Mouse (Mus musculus): ENCODE results near the gene Gm10053. TPM values are rescaled to one million over a fixed set of nuclear protein-coding genes. Genes with fewer than 3 reads are reported as not detected.

Gm10053 gene
- polyA plus RNA-seq, 1 experiment from 2014 or later: 249 TPM

- WGBS: under 1% methylated on average over 20 of the region's 20 CpGs
These were observed 22.6 kb downstream of the Gm10053 start for GRCm38 (mm10) chr19:24897896-24898736.

GRCm38 (mm10) chr19:24898737-24899577, 23.5 kb downstream of the Gm10053 start:
- ATAC-seq (replicated peaks; ENCODE audit: low FRiP score) (no peak), DNase-seq (ENCODE audit: low spot score) (peak; percentile 73)
- Histone ChIP-seq H3K27ac (ENCODE audit: low read depth, low read length) (no peak overlapping the region), H3K9me3 (ENCODE audit: control insufficient read depth, low read length) (no peaks in the 10 kb centered on the region), H3K4me2 (ENCODE audit: low read depth, low read length, severe bottlenecking) (peak overlapping the region; percentile 71), H3K9ac (ENCODE audit: low read length) (no peak overlapping the region), H3K4me1 (replicated peaks; ENCODE audit: control insufficient read depth, insufficient read depth, low read length) (peaks cover 12% of the 10 kb centered on the region), H3K27me3 (ENCODE audit: control insufficient read depth, insufficient read depth, low read length) (peaks cover 68% of the 10 kb centered on the region), H3K36me3 (ENCODE audit: control insufficient read depth, insufficient read depth, low read length) (no peaks in the 10 kb centered on the region), H3K4me3 (ENCODE audit: low read depth, low read length) (peak overlapping the region; percentile 38)
- 2% methylated on average over 34 of the region's 34 CpGs for WGBS

More at GRCm38 (mm10) chr19:24897896-24898736, 22.6 kb downstream of the Gm10053 start:
- no peak overlapping the region for H3K4me3 ChIP-seq (ENCODE audit: low read depth, low read length)
- ATAC-seq (replicated peaks; ENCODE audit: low FRiP score) (no peak), DNase-seq (ENCODE audit: low spot score) (peak; percentile 49)
- H3K27me3 ChIP-seq (ENCODE audit: control insufficient read depth, insufficient read depth, low read length): peaks cover 65% of the 10 kb centered on the region
- no peak overlapping the region for H3K27ac ChIP-seq (ENCODE audit: low read depth, low read length)
- no peaks in the 10 kb centered on the region for H3K36me3 ChIP-seq (ENCODE audit: control insufficient read depth, insufficient read depth, low read length)
- H3K9ac ChIP-seq (ENCODE audit: low read length): no peak overlapping the region
- H3K9me3 ChIP-seq (ENCODE audit: control insufficient read depth, low read length): no peaks in the 10 kb centered on the region
- peaks cover 12% of the 10 kb centered on the region for H3K4me1 ChIP-seq (replicated peaks; ENCODE audit: control insufficient read depth, insufficient read depth, low read length)
- no peak overlapping the region for H3K4me2 ChIP-seq (ENCODE audit: low read depth, low read length, severe bottlenecking)

- H3K4me2 ChIP-seq (ENCODE audit: low read depth, low read length, severe bottlenecking): peak overlapping the region; percentile 71
- H3K27ac ChIP-seq (ENCODE audit: low read depth, low read length): no peak overlapping the region
- no peaks in the 10 kb centered on the region for H3K9me3 ChIP-seq (ENCODE audit: control insufficient read depth, low read length)
- H3K9ac ChIP-seq (ENCODE audit: low read length): peak overlapping the region; percentile 20; the same call in 1 of the 2 replicates
- no peaks in the 10 kb centered on the region for H3K36me3 ChIP-seq (ENCODE audit: control insufficient read depth, insufficient read depth, low read length)
- H3K27me3 ChIP-seq (ENCODE audit: control insufficient read depth, insufficient read depth, low read length): peaks cover 68% of the 10 kb centered on the region
- under 1% methylated on average over 83 of the region's 84 CpGs for WGBS
- ATAC-seq (replicated peaks; ENCODE audit: low FRiP score): peak; percentile 66
- DNase-seq (ENCODE audit: low spot score): peak; percentile 76
- H3K4me1 ChIP-seq (replicated peaks; ENCODE audit: control insufficient read depth, insufficient read depth, low read length): peaks cover 12% of the 10 kb centered on the region
- peak overlapping the region; percentile 38 for H3K4me3 ChIP-seq (ENCODE audit: low read depth, low read length)
These were observed 24.4 kb downstream of the Gm10053 start for GRCm38 (mm10) chr19:24899578-24900544.

GRCm38 (mm10) chr19:24900581-24901220, 25.2 kb downstream of the Gm10053 start, which contains the start of gene Foxd4:
Gene Foxd4, minus strand, starts transcription at chr19:24901197.
- Histone ChIP-seq H3K36me3 (ENCODE audit: control insufficient read depth, insufficient read depth, low read length) (no peaks in the 10 kb centered on the region), H3K9me3 (ENCODE audit: control insufficient read depth, low read length) (no peaks in the 10 kb centered on the region), H3K4me1 (replicated peaks; ENCODE audit: control insufficient read depth, insufficient read depth, low read length) (peaks cover 12% of the 10 kb centered on the region), H3K9ac (ENCODE audit: low read length) (peak within 1 kb of the TSS; percentile 20; the same call in 1 of the 2 replicates), H3K4me2 (ENCODE audit: low read depth, low read length, severe bottlenecking) (peak within 1 kb of the TSS; percentile 71), H3K27me3 (ENCODE audit: control insufficient read depth, insufficient read depth, low read length) (peaks cover 64% of the 10 kb centered on the region), H3K27ac (ENCODE audit: low read depth, low read length) (no peak within 1 kb of the TSS), H3K4me3 (ENCODE audit: low read depth, low read length) (peak within 1 kb of the TSS; percentile 38)
- peak; percentile 7; the same call in 1 of the 2 replicates for ATAC-seq (replicated peaks; ENCODE audit: low FRiP score)
- WGBS: 2% methylated on average over 27 of the region's 27 CpGs
- no peak for DNase-seq (ENCODE audit: low spot score)

GRCm38 (mm10) chr19:24901666-24902065, 26.2 kb downstream of the Gm10053 start:
- 7% methylated on average over 3 of the region's 3 CpGs for WGBS
- ATAC-seq (replicated peaks; ENCODE audit: low FRiP score): no peak
- H3K4me2 ChIP-seq (ENCODE audit: low read depth, low read length, severe bottlenecking): no peak overlapping the region
- no peaks in the 10 kb centered on the region for H3K36me3 ChIP-seq (ENCODE audit: control insufficient read depth, insufficient read depth, low read length)
- no peak for DNase-seq (ENCODE audit: low spot score)
- H3K27me3 ChIP-seq (ENCODE audit: control insufficient read depth, insufficient read depth, low read length): peaks cover 58% of the 10 kb centered on the region
- H3K9me3 ChIP-seq (ENCODE audit: control insufficient read depth, low read length): no peaks in the 10 kb centered on the region
- H3K9ac ChIP-seq (ENCODE audit: low read length): no peak overlapping the region
- no peak overlapping the region for H3K27ac ChIP-seq (ENCODE audit: low read depth, low read length)
- H3K4me1 ChIP-seq (replicated peaks; ENCODE audit: control insufficient read depth, insufficient read depth, low read length): peaks cover 12% of the 10 kb centered on the region
- no peak overlapping the region for H3K4me3 ChIP-seq (ENCODE audit: low read depth, low read length)

GRCm38 (mm10) chr19:24902256-24902655, 26.8 kb downstream of the Gm10053 start:
- no peak overlapping the region for H3K9ac ChIP-seq (ENCODE audit: low read length)
- ATAC-seq (replicated peaks; ENCODE audit: low FRiP score) (no peak), DNase-seq (ENCODE audit: low spot score) (no peak)
- no peaks in the 10 kb centered on the region for H3K36me3 ChIP-seq (ENCODE audit: control insufficient read depth, insufficient read depth, low read length)
- peaks cover 52% of the 10 kb centered on the region for H3K27me3 ChIP-seq (ENCODE audit: control insufficient read depth, insufficient read depth, low read length)
- no peak overlapping the region for H3K4me3 ChIP-seq (ENCODE audit: low read depth, low read length)
- H3K27ac ChIP-seq (ENCODE audit: low read depth, low read length): no peak overlapping the region
- 1% methylated on average over 2 of the region's 2 CpGs for WGBS
- H3K4me1 ChIP-seq (replicated peaks; ENCODE audit: control insufficient read depth, insufficient read depth, low read length): peaks cover 10% of the 10 kb centered on the region
- no peaks in the 10 kb centered on the region for H3K9me3 ChIP-seq (ENCODE audit: control insufficient read depth, low read length)
- no peak overlapping the region for H3K4me2 ChIP-seq (ENCODE audit: low read depth, low read length, severe bottlenecking)

- no peak overlapping the region for H3K27ac ChIP-seq (ENCODE audit: low read depth, low read length)
- DNase-seq (ENCODE audit: low spot score) (no peak), ATAC-seq (replicated peaks; ENCODE audit: low FRiP score) (no peak)
- no peak overlapping the region for H3K9ac ChIP-seq (ENCODE audit: low read length)
- WGBS: 51% methylated on average over 2 of the region's 2 CpGs
- H3K9me3 ChIP-seq (ENCODE audit: control insufficient read depth, low read length): no peaks in the 10 kb centered on the region
- peaks cover 7% of the 10 kb centered on the region; the same call in 1 of the 2 replicates for H3K4me1 ChIP-seq (replicated peaks; ENCODE audit: control insufficient read depth, insufficient read depth, low read length)
- H3K27me3 ChIP-seq (ENCODE audit: control insufficient read depth, insufficient read depth, low read length): peaks cover 46% of the 10 kb centered on the region
- no peaks in the 10 kb centered on the region for H3K36me3 ChIP-seq (ENCODE audit: control insufficient read depth, insufficient read depth, low read length)
- no peak overlapping the region for H3K4me2 ChIP-seq (ENCODE audit: low read depth, low read length, severe bottlenecking)
- H3K4me3 ChIP-seq (ENCODE audit: low read depth, low read length): no peak overlapping the region
These were observed 27.3 kb downstream of the Gm10053 start for GRCm38 (mm10) chr19:24902821-24903220.

Data from forebrain, embryonic 11.5 days (tissue).